Mouse (Mus musculus): ENCODE measurements at regions not wholly inside any gene's neighbourhood (a gene's known extent, or its start where the extent isn't known, plus 50 kb on each side); places are given as distances from the start of the nearest gene placed in this dataset.
A peak's percentile ranks its signal among the peaks of the same experiment; 100 is the strongest.

DNA sequence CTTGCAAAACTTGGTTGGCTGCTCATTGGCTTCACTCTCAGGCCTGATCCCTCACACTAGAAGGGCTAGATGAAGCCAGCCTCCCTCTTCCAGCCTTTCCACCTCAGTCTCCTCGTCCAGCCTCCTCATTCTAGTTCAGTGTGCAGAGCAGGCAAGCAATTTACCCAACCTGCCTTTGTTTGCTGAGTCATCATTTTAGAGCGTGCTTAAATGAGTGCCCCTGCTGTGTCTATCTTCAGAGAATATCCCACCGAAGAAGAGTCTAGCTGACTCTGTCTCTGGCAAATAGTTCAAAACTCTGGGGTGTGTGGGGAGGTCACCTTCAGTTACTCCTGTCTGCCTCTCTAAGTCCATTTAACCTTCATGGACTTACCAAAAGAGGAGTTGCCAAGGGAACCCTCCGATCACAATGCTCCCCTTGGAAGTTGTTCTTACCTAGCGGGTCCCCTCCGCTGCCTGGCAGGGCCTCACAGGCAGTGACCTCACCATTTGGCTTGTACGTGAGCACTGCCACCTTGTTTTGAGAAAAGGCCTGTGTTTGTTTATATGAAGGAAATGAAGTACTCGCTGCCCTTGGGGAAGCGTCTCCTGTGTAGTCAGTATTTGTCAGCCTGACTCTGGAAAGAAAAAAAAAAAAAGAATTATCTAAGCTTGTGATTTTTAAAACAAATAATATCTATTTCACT lies 175.2 kb upstream of the Irx3 start:
- intact Hi-C loops (cut with DNase I; ENCODE audit: low total_unique reads), result no loop called here
- no peak for DNase-seq

- intact Hi-C loops (cut with DNase I; ENCODE audit: low total_unique reads), result no loop called here
- DNase-seq, result no peak
Measured at GRCm38 (mm10) chr8:91975460-91975859, 173.6 kb upstream of the Irx3 start.

- intact Hi-C loops (cut with DNase I; ENCODE audit: low total_unique reads), result no loop called here
- no peak for DNase-seq
Measured at GRCm38 (mm10) chr8:91974636-91975035, 172.8 kb upstream of the Irx3 start.

- intact Hi-C loops (cut with DNase I; ENCODE audit: low total_unique reads), result no loop called here
- DNase-seq, result peak; percentile 23
Measured at GRCm38 (mm10) chr8:91973951-91974439, 172.1 kb upstream of the Irx3 start.

DNA sequence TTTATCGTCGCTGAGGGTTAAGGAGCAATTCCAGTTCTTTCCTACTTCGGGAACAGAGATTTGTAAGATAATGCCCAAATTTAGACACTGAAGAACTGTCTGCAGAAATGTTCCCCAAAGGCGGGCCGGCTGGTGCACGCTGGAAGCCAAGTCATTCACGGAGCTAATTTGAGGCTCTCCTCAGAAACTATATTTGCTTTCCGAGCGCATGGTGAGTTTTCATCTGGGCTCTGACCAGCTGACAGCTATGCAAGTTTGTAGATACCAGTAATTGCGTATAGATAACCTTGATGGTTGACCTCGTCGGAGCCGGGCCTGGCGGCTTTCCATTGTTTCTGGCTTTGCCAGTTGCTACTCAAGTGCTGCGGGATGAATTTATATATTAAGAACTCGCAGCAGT lies 165.5 kb upstream of the Irx3 start:
- intact Hi-C loops (cut with DNase I; ENCODE audit: low total_unique reads), result no loop called here

DNA sequence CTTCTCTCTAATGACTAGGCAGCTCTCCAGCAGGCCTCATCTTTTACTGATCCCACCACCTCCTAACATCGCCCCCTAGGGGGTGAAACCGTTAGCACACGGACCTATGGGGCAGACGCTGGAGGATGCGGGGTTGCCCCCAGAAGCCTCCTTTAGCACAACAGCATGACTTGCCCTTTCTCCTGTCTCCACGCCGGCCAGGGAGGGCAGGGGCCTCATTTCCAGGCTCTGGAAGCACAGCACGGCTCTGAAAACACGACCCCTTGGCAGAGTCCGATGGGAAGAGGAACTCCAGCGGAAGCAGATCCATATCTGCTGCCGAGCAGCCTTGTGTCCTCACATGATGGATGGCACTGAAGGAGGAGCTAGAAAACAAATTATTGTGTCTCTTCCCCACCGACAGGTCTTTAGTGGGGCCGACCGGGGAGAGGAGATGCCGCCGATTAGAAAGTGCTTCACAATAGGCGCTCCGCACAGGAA lies 165.1 kb upstream of the Irx3 start:
- intact Hi-C loops (cut with DNase I; ENCODE audit: low total_unique reads), result no loop called here
- DNase-seq, result no peak

More for the DNA sequence above, 165.5 kb upstream of the Irx3 start:
- no peak for DNase-seq

DNA sequence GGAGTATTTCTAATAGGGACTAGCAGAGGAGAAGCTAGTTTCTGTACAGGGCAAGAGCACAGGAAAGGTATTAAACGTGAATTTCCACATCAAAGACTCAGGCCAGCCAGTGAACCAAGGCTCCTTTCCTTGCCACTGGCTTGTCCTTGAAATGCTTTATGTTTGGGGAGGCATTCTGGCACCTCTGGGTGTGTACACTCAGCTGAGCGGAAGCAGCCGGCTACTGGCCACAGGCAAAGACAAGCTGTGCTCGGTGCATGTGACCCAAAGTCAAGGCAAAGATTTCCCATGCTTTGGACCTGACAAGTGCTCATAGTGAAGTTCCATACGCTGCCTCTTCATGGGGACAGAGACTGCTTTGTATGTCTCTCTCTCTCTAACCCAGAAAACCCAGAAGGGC lies 159.8 kb upstream of the Irx3 start:
- DNase-seq, result no peak
- intact Hi-C loops (cut with DNase I; ENCODE audit: low total_unique reads), result no loop called here

DNA sequence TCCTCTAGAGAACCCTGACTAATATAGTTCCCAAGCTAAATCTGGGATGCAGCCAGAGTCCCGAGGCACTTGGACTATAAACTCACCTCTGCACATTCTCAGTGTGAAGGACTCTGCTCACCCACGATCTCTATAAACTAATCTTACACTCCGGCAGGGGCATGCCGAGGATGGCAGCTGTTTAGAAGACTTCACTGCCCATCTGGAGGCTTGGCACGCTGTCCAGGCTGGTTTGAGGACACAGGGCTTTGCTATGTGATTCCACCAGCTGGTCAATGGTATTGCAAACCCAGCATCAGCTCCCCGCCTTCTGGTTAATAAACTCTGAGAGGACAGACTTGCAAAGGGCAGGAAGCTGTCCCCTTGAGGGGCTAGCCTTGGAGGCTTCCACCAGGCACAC lies 153.3 kb upstream of the Irx3 start:
- no peak for DNase-seq
- intact Hi-C loops (cut with DNase I; ENCODE audit: low total_unique reads), result no loop called here

- DNase-seq, result no peak
- intact Hi-C loops (cut with DNase I; ENCODE audit: low total_unique reads), result no loop called here
Measured at GRCm38 (mm10) chr8:91952981-91953380, 151.1 kb upstream of the Irx3 start.

GRCm38 (mm10) chr8:91949110-91949509 lies 147.2 kb upstream of the Irx3 start:
- DNase-seq, result no peak
- intact Hi-C loops (cut with DNase I; ENCODE audit: low total_unique reads), result no loop called here

DNA sequence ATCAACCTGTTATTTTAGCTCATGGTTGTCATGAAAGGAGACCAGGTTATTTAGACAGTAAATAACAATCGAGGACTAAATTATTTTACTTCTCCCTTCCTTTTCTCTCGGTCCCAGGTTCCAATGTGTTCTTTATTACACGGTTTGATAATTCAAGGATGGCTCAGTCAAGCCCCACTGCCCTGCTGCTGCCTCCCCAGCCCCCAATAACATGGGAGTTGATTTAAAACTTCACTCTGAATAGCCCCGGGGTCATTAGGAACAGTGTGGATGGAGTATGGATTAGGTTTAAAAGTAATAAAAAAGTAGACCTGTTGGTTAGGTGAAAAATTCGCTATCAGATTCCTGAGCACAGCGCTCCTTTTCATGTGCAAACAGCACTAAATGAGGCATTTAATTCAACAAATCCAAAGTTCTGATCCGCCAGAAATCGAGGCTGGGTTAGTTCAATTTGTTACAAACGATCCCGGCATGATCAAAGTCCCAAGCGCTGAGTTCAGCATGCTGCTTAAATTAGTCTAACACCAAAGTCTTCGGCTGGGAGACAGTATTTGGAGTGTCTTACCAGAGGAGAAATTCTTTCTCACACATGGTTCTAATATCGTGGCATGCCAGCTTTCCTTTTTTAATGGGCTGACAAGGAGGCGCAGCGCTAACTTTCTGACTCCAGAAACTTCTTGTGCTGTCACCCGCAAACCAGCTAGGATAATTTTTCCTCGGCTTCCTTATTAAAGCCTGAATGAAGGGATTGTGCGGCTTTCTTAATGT lies 146.5 kb upstream of the Irx3 start:
- intact Hi-C loops (cut with DNase I; ENCODE audit: low total_unique reads), result no loop called here
- no peak for DNase-seq

GRCm38 (mm10) chr8:91941005-91941404 lies 139.1 kb upstream of the Irx3 start:
- DNase-seq, result no peak

GRCm38 (mm10) chr8:91937227-91937626 lies 135.4 kb upstream of the Irx3 start:
- intact Hi-C loops (cut with DNase I; ENCODE audit: low total_unique reads), result no loop called here
- no peak for DNase-seq

More at GRCm38 (mm10) chr8:91941005-91941404, 139.1 kb upstream of the Irx3 start:
- intact Hi-C loops (cut with DNase I; ENCODE audit: low total_unique reads), result no loop called here

DNA sequence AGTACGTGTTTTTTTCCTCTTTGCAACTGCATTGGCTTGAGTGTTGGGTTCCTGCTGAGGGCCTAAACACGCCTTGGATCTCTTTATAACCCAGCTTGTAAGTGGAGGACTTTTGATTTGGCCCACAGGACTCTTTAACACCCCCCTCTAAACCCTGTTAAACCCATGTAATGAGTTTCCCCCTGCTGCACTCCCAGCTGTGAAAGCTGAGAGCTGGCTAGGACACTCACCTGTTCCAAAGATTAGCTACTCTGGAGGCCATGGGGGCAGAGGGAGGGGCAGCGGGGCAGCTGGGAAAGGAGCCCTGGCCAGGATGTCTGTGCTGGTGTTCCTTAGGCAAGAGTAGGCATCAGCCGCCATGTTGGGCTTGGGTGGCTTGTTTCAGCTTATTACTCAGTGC lies 128.7 kb upstream of the Irx3 start:
- intact Hi-C loops (cut with DNase I; ENCODE audit: low total_unique reads), result no loop called here
- DNase-seq, result no peak

DNA sequence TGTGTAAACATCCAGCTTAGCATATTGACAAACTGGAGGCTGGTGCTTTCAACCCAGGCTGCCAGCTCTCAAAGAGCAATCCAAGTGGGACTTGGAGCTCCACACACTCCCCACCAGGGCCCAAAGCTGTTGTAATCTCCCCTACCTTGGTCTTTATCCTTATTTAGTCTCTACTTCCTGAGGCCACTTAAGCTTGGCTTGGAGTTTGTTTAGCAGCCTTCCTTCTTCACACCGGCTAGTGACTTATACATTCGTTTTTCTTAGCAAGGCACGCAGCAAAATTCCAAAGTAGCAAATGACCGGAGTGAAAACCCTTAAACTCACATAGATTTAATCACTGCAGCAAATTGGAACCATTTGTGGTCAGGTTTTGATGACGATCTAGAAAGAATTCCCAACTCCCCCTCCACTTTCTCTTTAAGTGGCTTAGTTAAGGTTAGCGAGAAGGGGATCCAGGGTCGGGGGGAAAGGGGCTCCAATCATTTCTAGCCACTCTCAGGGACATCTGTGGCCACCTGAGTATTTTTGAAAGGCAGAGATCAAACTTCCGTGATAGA lies 124.2 kb upstream of the Irx3 start:
- DNase-seq, result no peak
- intact Hi-C loops (cut with DNase I; ENCODE audit: low total_unique reads), result no loop called here

DNA sequence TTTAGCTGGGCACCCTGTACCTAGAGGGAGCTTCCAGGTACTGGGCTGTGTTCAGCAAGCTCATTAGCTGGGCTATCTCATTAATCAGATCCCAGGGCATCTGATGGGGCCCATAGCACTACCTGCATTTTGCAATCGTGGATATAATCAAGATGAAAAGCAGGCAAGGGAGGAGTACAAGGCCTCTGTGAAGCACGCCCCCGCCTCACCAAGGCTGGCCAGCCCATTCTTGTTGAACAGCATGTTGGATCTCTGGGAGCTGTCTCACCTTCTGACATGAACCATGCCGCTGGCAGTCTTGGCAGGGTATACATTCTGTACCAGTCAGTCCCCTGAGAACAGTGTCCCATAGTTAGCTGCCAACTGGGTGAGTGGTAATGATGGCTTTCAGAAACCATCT lies 122.3 kb upstream of the Irx3 start:
- intact Hi-C loops (cut with DNase I; ENCODE audit: low total_unique reads), result no loop called here
- no peak for DNase-seq

DNA sequence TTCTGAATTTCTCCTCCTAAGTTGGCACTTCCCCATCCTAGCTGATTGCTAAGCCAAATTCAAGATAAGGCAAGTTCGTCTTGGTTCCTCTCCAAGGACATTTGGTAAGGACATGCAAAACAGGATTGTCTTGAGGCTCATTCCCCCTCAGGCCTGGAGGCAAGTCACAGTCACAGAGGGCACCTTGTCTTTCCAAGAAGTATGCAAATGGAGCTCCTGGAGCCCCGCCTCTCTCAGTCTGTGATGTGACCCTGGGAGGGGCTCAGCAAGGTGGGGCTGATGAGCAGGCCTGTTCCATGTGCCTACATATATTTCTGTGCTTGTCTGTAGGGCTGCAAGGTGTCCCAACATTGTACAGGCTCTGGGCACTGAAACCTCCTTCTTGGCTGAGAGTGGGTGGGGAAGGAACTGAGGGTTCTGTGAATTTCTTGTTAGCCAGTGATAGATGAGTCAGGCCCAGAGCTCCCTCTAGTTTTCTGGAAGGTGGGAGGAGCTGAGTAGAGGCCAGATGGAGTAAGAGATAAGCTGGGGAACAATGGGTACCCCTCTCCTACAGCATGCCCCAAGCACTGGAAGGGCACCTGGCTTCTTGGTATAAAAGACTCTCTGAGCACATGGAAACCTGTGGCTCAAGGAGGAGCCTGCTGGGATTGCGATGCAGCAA lies 120.5 kb upstream of the Irx3 start:
- DNase-seq, result no peak
- intact Hi-C loops (cut with DNase I; ENCODE audit: low total_unique reads), result no loop called here

DNA sequence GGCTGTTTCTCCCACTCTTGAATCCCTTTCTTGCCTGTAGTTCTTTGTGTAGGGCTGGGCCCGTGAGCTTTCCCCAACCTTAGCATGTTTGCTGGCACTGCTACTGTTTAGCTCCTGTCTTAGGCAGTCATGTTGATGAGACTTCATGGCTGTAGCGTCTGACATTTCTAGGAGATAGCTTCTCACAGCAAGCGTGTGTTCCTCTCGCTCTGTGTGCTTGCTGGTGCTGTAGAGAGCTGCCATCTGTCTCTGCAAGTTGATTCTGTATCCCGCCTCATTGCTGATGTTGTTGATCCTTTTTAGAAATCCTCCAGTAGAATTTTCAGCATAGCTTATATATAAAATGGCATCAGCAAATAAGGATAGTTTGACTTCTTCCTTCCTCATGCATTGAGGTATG lies 116.0 kb upstream of the Irx3 start:
- intact Hi-C loops (cut with DNase I; ENCODE audit: low total_unique reads), result no loop called here
- no peak for DNase-seq

DNA sequence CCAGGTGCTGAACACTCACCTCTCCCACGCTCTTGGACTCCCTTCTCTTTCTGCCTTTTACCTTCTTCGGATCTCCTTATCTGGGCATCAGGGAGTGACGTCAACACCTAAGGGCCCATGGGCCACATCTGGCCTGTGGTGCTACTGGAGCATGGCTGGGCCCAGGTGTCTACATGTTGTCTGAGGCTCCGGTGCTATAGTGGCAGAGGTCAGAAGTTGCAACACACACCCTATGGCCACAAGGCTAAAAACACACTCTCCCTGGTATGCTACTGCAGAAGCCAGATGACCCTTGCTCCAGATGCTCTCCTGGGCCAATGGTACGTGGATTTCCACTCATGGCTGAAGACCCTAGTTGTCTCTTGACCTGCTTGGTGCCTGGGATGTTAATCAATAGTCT lies 112.1 kb upstream of the Irx3 start:
- intact Hi-C loops (cut with DNase I; ENCODE audit: low total_unique reads), result no loop called here
- DNase-seq, result no peak

- intact Hi-C loops (cut with DNase I; ENCODE audit: low total_unique reads), result no loop called here
- no peak for DNase-seq
Measured at GRCm38 (mm10) chr8:91913121-91913520, 111.3 kb upstream of the Irx3 start.

All from gastrocnemius, postnatal 14 days (tissue).